In the genomic region with DNA sequence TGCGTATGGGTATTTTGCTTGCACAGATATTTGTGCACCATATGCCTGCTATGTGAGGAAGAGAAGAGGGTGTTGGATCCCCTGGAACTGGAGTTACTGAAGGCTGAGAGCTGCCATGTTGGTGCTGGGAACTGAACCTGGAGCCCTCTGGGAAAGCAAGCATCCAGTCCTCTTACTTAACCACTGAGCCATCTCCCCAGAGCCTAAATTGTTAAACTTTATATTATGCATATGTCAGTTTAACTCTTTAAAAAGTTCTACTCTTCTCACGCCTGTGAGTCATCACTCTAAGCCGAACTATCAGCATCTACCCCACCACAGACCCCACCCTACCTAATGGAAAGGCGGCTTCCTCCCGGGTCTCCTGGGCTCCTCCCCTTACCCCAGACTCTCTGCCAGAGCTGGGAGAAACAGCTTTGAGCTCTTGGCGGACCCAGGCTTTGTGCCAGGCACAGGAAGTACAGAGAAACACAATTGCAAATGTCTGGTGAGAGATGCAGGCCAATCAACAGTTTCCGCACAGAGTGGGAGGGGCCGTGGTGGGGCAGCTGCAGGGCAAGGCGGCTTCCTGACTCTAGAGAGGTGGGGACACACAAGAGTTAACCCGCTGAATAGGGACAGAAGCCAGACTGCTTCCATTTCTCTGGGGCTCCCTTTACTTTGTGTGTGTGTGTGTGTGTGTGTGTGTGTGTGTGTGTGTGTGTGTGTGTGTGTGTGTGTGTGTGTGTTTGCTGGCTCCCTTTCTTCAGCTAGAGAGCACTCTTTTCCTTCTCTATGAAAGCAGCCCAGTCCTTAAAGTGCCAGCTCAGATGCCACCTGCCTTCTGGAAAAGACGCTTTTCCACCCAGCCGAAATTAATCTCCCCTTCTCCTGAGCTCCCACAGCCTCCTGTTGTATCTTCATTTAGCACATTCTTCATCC, we compare ENCODE assay signal across 8 mouse cellular contexts.
DNase-seq lines count a peak whose midpoint lies in the region; ATAC-seq and TF ChIP-seq lines count a peak whose summit lies in the region.

No protein-coding gene starts in this region.

- no peak overlapping the region for H3K4me2 ChIP-seq in embryonic facial prominence, embryonic 11.5 days (ENCODE audit: low read depth, low read length)
- no peak overlapping the region for H3K4me2 ChIP-seq in midbrain, embryonic 13.5 days (replicated peaks)

- H3K4me1 ChIP-seq in embryonic facial prominence, embryonic 11.5 days (ENCODE audit: control insufficient read depth, insufficient read depth, low read length) = no peaks in the 10 kb centered on the region
- no peaks in the 10 kb centered on the region; the same call in 1 of the 2 replicates for H3K4me1 ChIP-seq in heart, adult 2 months (ENCODE audit: control insufficient read depth, insufficient read depth, low read length)
- peaks cover 9% of the 10 kb centered on the region; the same call in 1 of the 2 replicates for H3K4me1 ChIP-seq in limb, embryonic 10.5 days
- H3K4me1 ChIP-seq in midbrain, embryonic 13.5 days (replicated peaks) = 0 out of 2 replicates have a peak, but pooled peaks cover 3% of the 10 kb centered on the region

- no peaks in the 10 kb centered on the region for H3K79me2 ChIP-seq in heart, adult 2 months (replicated peaks; ENCODE audit: control insufficient read depth, insufficient read depth, low read length)

- TF ChIP-seq POLR2A in heart, adult 2 months (IDR thresholded peaks at IDR 0.05; ENCODE audit: insufficient read depth, low read depth, low read length) = 0 out of 2 replicates have a peak, but pooled peaks have one; percentile 12

- H3K36me3 ChIP-seq in embryonic facial prominence, embryonic 11.5 days (replicated peaks; ENCODE audit: control insufficient read depth, insufficient read depth, low read depth, low read length) = no peaks in the 10 kb centered on the region
- no peaks in the 10 kb centered on the region for H3K36me3 ChIP-seq in heart, adult 2 months (ENCODE audit: control insufficient read depth, insufficient read depth, low read length)
- H3K36me3 ChIP-seq in limb, embryonic 10.5 days = no peaks in the 10 kb centered on the region
- H3K36me3 ChIP-seq in midbrain, embryonic 13.5 days = no peaks in the 10 kb centered on the region
- H3K36me3 ChIP-seq in splenic B cell, adult 2 months (ENCODE audit: control insufficient read depth, insufficient read depth, low read length, poor library complexity, severe bottlenecking) = no peaks in the 10 kb centered on the region

- no peak overlapping the region for H3K4me3 ChIP-seq in embryonic facial prominence, embryonic 11.5 days (ENCODE audit: low read depth, low read length)
- peak overlapping the region; percentile 23 for H3K4me3 ChIP-seq in heart, adult 2 months
- no peak overlapping the region for H3K4me3 ChIP-seq in limb, embryonic 10.5 days
- H3K4me3 ChIP-seq in midbrain, embryonic 13.5 days (replicated peaks) = no peak overlapping the region

- DNase-seq in urinary bladder, postnatal 25 days (ENCODE audit: low spot score) = peak; percentile 26
- DNase-seq in urinary bladder, adult 2 months (ENCODE audit: low spot score) = no peak
- peak; percentile 43 for DNase-seq in embryonic facial prominence, embryonic 11.5 days (ENCODE audit: low spot score)
- DNase-seq in heart, adult 2 months = peak; percentile 75 to 87
- peak; percentile 73 for DNase-seq in kidney, adult 11 months
- peak; percentile 50 for DNase-seq in limb, embryonic 10.5 days (ENCODE audit: low spot score)
- DNase-seq in splenic B cell, adult 2 months (ENCODE audit: low read depth, low spot score) = peak; percentile 52

- no peaks in the 10 kb centered on the region for H3K9me3 ChIP-seq in embryonic facial prominence, embryonic 11.5 days (replicated peaks; ENCODE audit: control insufficient read depth, low read length)
- no peaks in the 10 kb centered on the region for H3K9me3 ChIP-seq in limb, embryonic 10.5 days (replicated peaks)
- H3K9me3 ChIP-seq in midbrain, embryonic 13.5 days = no peaks in the 10 kb centered on the region

- H3K27ac ChIP-seq in embryonic facial prominence, embryonic 11.5 days (replicated peaks; ENCODE audit: low read depth, low read length) = no peak overlapping the region
- peak overlapping the region; percentile 67 for H3K27ac ChIP-seq in heart, adult 2 months
- peak overlapping the region; percentile 47 for H3K27ac ChIP-seq in limb, embryonic 10.5 days
- H3K27ac ChIP-seq in midbrain, embryonic 13.5 days = no peak overlapping the region

- WGBS in embryonic facial prominence, embryonic 11.5 days = 57% methylated on average over 12 of the region's 12 CpGs
- WGBS in heart, adult 2 months = 38% methylated on average over 12 of the region's 12 CpGs
- WGBS in limb, embryonic 10.5 days = 68% methylated on average over 12 of the region's 12 CpGs
- 61% methylated on average over 12 of the region's 12 CpGs for WGBS in midbrain, embryonic 13.5 days

- peak; percentile 88; the same call in 1 of the 2 replicates for TF ChIP-seq EP300 in heart, adult 2 months (IDR thresholded peaks at IDR 0.05; ENCODE audit: insufficient read depth, low read depth, low read length)

- peak; percentile 29; the same call in 1 of the 2 replicates for ATAC-seq in embryonic facial prominence, embryonic 11.5 days (replicated peaks; ENCODE audit: insufficient number of reproducible peaks, low FRiP score, low TSS enrichment, low read depth)
- ATAC-seq in midbrain, embryonic 13.5 days = peak; percentile 85

- intact Hi-C loops in heart, adult 2 months (cut with DNase I) = loop anchor here (1.0 to 5.0 kb wide), 3 partner anchors 18 to 181 kb away; no protein-coding TSS in a partner anchor

- TF ChIP-seq CTCF in heart, adult 2 months (IDR thresholded peaks at IDR 0.05) = no peak

- no peaks in the 10 kb centered on the region for H3K27me3 ChIP-seq in embryonic facial prominence, embryonic 11.5 days (ENCODE audit: control insufficient read depth, insufficient read depth, low read length)
- no peaks in the 10 kb centered on the region for H3K27me3 ChIP-seq in heart, adult 2 months (ENCODE audit: control insufficient read depth, insufficient read depth, low read length)
- no peaks in the 10 kb centered on the region for H3K27me3 ChIP-seq in limb, embryonic 10.5 days (ENCODE audit: low read depth, poor library complexity, severe bottlenecking)
- H3K27me3 ChIP-seq in midbrain, embryonic 13.5 days = no peaks in the 10 kb centered on the region
- H3K27me3 ChIP-seq in splenic B cell, adult 2 months (ENCODE audit: control insufficient read depth, insufficient read depth, low read length, poor library complexity, severe bottlenecking) = no peaks in the 10 kb centered on the region

- no peak overlapping the region for H3K9ac ChIP-seq in embryonic facial prominence, embryonic 11.5 days (replicated peaks; ENCODE audit: low read length)
- H3K9ac ChIP-seq in heart, adult 2 months (ENCODE audit: low read depth, low read length) = no peak overlapping the region
- H3K9ac ChIP-seq in midbrain, embryonic 13.5 days (replicated peaks) = no peak overlapping the region

Comparison
In these comparisons a context has a peak if more than half of its experiments do, and no peak if none do; other contexts are left out.
1. H3K27ac ChIP-seq: peak in heart, adult 2 months (single experiment) and limb, embryonic 10.5 days (single experiment); none in embryonic facial prominence, embryonic 11.5 days (single experiment) and midbrain, embryonic 13.5 days (single experiment).